Comparison of ENCODE assay signal across 9 mouse cellular contexts in the genomic region with DNA sequence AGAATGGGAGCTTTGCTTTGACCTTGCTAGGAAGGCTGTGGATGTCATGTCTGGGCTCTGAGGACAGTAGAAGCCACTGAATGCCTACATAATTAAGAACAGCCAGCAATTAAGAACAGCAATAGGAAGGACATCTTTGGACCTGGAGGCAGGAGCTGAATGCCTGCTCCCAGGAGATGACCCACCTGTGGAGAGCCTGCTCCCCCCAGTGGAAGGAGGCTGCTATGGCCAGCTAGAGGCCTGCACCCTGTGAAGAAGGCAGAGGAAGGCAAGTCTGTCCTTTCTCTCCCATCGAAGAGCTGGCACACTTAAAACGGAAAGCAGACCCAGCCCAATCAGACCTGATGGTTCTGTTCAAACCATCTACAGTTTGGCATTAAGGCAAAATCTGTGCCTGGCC.
DNase-seq lines count a peak whose midpoint lies in the region; ATAC-seq and TF ChIP-seq lines count a peak whose summit lies in the region.
"Had no signal": no experiment of that assay in that cellular context is flagged by ENCODE, and none has a peak within 500 bp of the region (broad histone marks: within the 10 kb centered on the region; RNA-seq: fewer than 3 reads in every experiment).

No protein-coding gene starts in this region.

- ATAC-seq in neural tube, embryonic 14.5 days (ENCODE audit: low read depth), result peak; percentile 67; the same call in 1 of the 2 replicates

- no peak overlapping the region for H3K4me3 ChIP-seq in E14TG2a.4 (replicated peaks; ENCODE audit: low read length)
- H3K4me3 ChIP-seq in kidney, adult 2 months (ENCODE audit: insufficient read depth, low read depth, low read length), result no peak overlapping the region
- no peak overlapping the region for H3K4me3 ChIP-seq in neural tube, embryonic 14.5 days (ENCODE audit: low read depth, low read length)
- H3K4me3 ChIP-seq: embryonic facial prominence, embryonic 13.5 days; limb, embryonic 12.5 days had no signal

- H3K27me3 ChIP-seq in E14TG2a.4 (ENCODE audit: insufficient read depth, low read length), result no peaks in the 10 kb centered on the region; the same call in 1 of the 2 replicates
- H3K27me3 ChIP-seq in kidney, adult 2 months (replicated peaks; ENCODE audit: control insufficient read depth, insufficient read depth, low read length), result no peaks in the 10 kb centered on the region
- no peaks in the 10 kb centered on the region for H3K27me3 ChIP-seq in neural tube, embryonic 14.5 days (ENCODE audit: control insufficient read depth, insufficient read depth, low read length)
- H3K27me3 ChIP-seq: embryonic facial prominence, embryonic 13.5 days; limb, embryonic 12.5 days had no signal

- no peaks in the 10 kb centered on the region for H3K9me3 ChIP-seq in E14TG2a.4 (ENCODE audit: low read length)
- no peaks in the 10 kb centered on the region for H3K9me3 ChIP-seq in neural tube, embryonic 14.5 days (ENCODE audit: control insufficient read depth, low read length)
- H3K9me3 ChIP-seq: limb, embryonic 12.5 days had no signal

- WGBS in kidney, adult 2 months, result 43% methylated on average over 2 of the region's 2 CpGs
- 58% methylated on average over 2 of the region's 2 CpGs for WGBS in neural tube, embryonic 14.5 days

- TF ChIP-seq POLR2A in kidney, adult 2 months (IDR thresholded peaks at IDR 0.05; ENCODE audit: low read depth, low read length), result no peak

- no peak overlapping the region for H3K4me2 ChIP-seq in neural tube, embryonic 14.5 days (ENCODE audit: low read depth, low read length)
- H3K4me2 ChIP-seq: embryonic facial prominence, embryonic 13.5 days; limb, embryonic 12.5 days had no signal

- no peak overlapping the region for H3K9ac ChIP-seq in neural tube, embryonic 14.5 days (replicated peaks; ENCODE audit: low read depth, low read length)
- H3K9ac ChIP-seq: embryonic facial prominence, embryonic 13.5 days; limb, embryonic 12.5 days had no signal

- H3K4me1 ChIP-seq in E14TG2a.4 (replicated peaks; ENCODE audit: low read depth, low read length), result no peaks in the 10 kb centered on the region
- H3K4me1 ChIP-seq in kidney, adult 2 months (ENCODE audit: control insufficient read depth, insufficient read depth, low read length), result no peaks in the 10 kb centered on the region
- H3K4me1 ChIP-seq in neural tube, embryonic 14.5 days (ENCODE audit: control insufficient read depth, insufficient read depth, low read length), result no peaks in the 10 kb centered on the region
- H3K4me1 ChIP-seq: embryonic facial prominence, embryonic 13.5 days; limb, embryonic 12.5 days had no signal

- peak; percentile 15 for DNase-seq in A20 (ENCODE audit: low read depth, low spot score)
- DNase-seq in embryo, embryonic 10 days (ENCODE audit: low spot score), result peak; percentile 61
- peak; percentile 24 for DNase-seq in kidney, adult 2 months
- DNase-seq in left cerebral cortex, postnatal 36 days (ENCODE audit: low spot score in 2 of 2), result peak; percentile 49 to 61
- no peak for DNase-seq in spleen, postnatal 4 days (ENCODE audit: low spot score in 2 of 2)

- H3K36me3 ChIP-seq in E14TG2a.4 (ENCODE audit: insufficient read depth, low read length), result no peaks in the 10 kb centered on the region
- H3K36me3 ChIP-seq in kidney, adult 2 months (ENCODE audit: control insufficient read depth, insufficient read depth, low read length), result no peaks in the 10 kb centered on the region
- no peaks in the 10 kb centered on the region for H3K36me3 ChIP-seq in neural tube, embryonic 14.5 days (ENCODE audit: control insufficient read depth, insufficient read depth, low read length)
- H3K36me3 ChIP-seq: embryonic facial prominence, embryonic 13.5 days; limb, embryonic 12.5 days had no signal

- intact Hi-C loops in left cerebral cortex, postnatal 36 days (cut with DNase I), result loop anchor here (10.0 kb wide), 1 partner anchor 367 kb away; no protein-coding TSS in a partner anchor

- no peak overlapping the region for H3K27ac ChIP-seq in kidney, adult 2 months (ENCODE audit: insufficient read depth, low read depth, low read length)
- no peak overlapping the region for H3K27ac ChIP-seq in neural tube, embryonic 14.5 days (ENCODE audit: low read depth, low read length)
- H3K27ac ChIP-seq: embryonic facial prominence, embryonic 13.5 days; limb, embryonic 12.5 days had no signal

- peak; percentile 17 for TF ChIP-seq CTCF in E14TG2a.4 (conservative IDR thresholded peaks at IDR 0.05; ENCODE audit: low read length)
- TF ChIP-seq CTCF in kidney, adult 2 months (conservative IDR thresholded peaks at IDR 0.05; ENCODE audit: insufficient read depth, insufficient read length, low read depth, low read length), result peak; percentile 57

Comparison
In these comparisons a context has a peak if more than half of its experiments do, and no peak if none do; other contexts are left out.
1. DNase-seq: peak in A20 (single experiment), embryo, embryonic 10 days (single experiment), kidney, adult 2 months (single experiment) and left cerebral cortex, postnatal 36 days (2 of 2); none in spleen, postnatal 4 days (0 of 2).